Mouse (Mus musculus) kidney, postnatal 4 days (tissue): Measurements from ENCODE around the gene Platr17.
"Not testable (repeated sequence)": the region's sequence is repeated elsewhere in the genome, so short reads cannot be mapped to it uniquely, and the experiment has no call there.

Experiments used
- DNase-seq, 2 experiments: peaks; one replicate each; pipeline ENCODE4 v3.0.0; 2021; ENCODE audit warnings: mixed read lengths in 2 of 2

Platr17 gene

DNA sequence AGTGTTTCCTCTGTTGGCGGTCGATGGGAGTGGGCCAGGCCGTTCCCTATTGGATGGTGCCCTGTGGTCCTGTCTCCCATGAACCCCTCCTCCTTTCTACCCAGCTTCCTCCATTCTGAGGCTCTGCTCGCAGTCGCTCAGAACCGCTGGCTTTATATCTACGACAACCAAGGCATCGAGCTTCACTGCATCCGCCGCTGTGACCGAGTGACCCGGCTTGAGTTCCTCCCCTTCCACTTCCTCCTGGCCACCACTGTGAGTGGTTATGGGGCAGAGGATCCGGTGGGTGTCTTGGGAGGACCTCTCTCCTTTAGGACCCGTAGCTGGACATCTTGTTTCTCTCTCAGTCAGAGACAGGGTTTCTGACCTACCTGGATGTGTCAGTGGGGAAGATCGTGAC lies 38.5 kb downstream of the Platr17 start:
- DNase-seq = no peak

DNA sequence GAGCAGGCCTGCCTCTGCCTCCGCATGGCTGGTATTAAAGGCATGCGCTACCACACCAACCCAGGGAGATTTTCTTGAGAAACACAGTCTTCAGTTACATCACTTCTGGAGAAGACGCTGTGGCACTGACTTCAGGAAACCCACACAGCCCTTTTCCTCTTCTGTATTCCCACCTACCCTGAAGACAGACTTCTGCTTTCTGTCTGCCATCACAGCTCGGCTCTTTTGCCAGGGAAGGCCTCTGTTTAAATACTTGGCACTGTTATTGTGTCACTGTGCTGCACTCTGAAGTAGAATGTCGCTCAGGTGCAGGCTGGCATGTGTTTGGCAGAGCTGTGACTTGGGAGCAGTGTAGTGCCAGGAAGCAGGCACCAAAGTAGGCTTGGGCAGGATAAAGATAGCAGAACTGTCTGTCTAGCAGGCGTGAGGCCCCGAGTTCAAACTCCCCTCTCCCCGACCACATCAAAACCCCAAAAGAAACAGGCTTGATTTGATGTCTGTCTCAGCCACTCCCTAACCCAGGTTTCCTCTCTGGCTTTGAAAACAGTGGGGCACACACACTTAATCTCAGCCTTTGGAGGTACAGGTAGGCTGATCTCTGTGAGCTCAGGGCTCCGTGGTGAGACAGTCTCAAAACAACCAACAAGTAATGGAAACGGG lies 42.6 kb downstream of the Platr17 start:
- no peak for DNase-seq

DNA sequence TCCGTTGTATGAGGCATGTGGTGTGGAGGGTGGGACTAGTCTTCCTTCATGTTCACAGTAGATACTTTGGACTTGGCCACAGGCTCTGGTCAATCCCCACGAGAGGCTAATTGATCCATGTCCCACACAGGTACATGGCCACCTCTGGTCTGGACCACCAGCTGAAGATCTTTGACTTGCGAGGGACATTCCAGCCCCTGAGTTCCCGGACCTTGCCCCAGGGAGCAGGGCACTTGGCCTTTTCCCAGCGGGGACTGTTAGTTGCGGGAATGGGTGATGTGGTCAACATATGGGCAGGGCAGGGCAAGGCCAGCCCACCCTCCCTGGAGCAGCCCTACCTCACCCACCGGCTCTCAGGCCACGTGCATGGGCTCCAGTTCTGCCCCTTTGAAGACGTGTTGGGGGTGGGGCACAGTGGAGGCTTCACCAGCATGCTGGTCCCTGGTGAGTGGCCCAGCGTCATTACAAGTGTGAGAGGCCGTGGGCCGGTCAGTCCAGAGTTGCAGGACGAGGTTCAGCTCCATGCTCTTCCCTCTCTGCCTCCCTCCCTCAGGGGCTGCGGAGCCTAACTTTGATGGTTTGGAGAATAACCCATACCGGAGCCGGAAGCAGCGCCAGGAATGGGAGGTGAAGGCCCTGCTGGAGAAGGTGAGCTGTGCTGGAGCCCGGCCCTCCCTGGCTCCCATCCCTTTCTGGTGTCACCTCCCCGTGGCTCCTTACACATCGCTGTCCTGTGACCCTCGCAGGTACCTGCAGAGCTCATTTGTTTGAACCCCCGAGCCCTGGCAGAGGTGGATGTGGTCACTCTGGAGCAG lies 43.4 kb downstream of the Platr17 start:
- no peak for DNase-seq

DNA sequence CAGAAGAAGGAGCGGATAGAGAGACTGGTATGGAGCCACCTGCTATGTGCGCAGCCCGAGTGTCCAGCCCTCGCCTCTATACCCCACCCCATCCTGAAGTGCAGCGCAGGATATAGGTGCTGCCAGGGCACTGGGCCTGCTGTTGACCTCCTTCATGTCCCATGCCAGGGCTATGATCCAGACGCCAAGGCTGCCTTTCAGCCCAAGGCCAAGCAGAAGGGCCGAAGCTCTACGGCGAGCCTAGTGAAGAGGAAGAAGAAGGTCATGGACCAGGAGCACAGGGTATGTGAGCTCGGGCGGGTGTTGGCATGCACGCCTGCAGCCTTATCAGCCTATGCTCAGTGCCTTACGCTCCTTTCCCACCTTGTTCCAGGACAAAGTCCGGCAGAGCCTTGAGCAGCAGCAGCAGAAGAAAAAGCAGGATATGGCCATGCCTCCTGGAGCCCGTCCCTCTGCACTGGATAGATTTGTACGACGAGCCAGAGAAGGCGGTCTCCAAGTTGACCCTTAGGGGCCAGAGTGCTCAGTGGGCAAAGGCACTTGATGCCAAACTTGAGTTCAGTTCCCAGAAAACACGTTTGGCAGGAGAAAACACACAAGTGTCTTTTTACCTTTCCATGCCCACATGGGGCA lies 44.1 kb downstream of the Platr17 start:
- DNase-seq = no peak

GRCm38 (mm10) chr17:33950131-33950625 lies 45.2 kb downstream of the Platr17 start:
- no peak for DNase-seq

- peak; percentile 90 to 94 for DNase-seq
These were observed 46.3 kb downstream of the Platr17 start, which contains the start of gene B3galt4 for GRCm38 (mm10) chr17:33951021-33951946. Gene B3galt4, minus strand, starts transcription at chr17:33951488.

DNA sequence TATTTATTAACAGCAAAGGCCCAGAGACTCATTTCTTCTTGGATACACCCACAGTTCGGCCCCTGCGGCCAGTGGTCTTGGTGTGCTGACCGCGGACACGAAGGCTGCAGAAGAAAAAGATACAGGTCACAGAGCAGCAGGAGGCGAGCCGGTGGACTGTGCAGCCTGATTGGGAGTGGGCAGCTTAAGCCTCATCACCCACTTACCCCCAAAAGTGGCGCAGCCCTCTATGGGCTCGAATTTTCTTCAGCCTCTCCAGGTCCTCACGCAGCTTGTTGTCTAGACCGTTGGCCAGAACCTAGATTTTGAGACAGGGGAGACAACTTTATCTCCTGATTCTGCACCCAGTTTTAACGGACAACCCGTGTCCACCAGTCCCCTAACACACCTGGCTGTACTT lies 47.1 kb downstream of the Platr17 start:
- DNase-seq = not testable (repeated sequence)

GRCm38 (mm10) chr17:33952879-33953278 lies 47.9 kb downstream of the Platr17 start:
- DNase-seq = no peak

GRCm38 (mm10) chr17:33953310-33953709 lies 48.4 kb downstream of the Platr17 start:
- DNase-seq = no peak

- DNase-seq = no peak
These were observed 49.1 kb downstream of the Platr17 start for GRCm38 (mm10) chr17:33953961-33954565.

GRCm38 (mm10) chr17:33954646-33955554 lies 50.0 kb downstream of the Platr17 start:
- DNase-seq = no peak

DNA sequence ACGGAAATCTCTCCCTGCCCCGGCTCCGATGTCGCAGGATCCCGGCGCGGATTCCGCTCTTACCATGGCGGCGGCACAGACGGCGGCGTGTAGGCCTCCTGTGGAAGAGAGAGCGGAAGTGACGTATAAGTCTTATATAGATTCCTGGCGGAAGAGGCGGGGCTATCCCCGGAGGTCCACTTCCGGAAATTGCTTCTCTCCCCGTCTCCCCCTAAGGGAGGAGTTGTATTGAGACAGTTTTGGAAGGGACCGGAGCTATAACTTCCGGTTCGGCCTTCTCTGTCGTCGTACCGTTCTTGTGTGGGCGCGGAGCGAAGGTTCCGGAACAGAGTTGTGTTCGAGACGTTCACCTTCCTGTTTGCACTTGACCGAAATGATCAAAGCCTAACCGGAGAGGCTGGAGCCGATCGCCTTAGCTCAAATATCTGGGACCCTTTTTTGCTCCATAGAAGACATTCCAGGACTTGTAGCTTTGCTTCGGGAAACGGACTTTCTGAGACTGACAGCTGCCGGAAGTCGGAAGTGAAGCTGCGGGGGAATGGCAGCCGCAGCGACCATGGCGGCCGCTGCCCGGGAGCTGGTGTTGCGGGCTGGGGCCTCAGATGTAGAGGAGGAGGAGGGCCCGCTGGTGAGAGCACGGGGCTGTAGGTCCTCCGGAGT lies 50.8 kb downstream of the Platr17 start, which contains the start of the genes Vps52 and Rps18:
TSS of gene Vps52 (plus strand) at position 258 of the 660 bp plus-strand sequence.
TSS of gene Rps18 (minus strand) at position 447 of the 660 bp plus-strand sequence.
- DNase-seq = peak; percentile 92 to 95
